Mouse (Mus musculus) midbrain, embryonic 10.5 days (tissue): ENCODE data around the gene Cyp2j12. TPM values are rescaled to one million over a fixed set of nuclear protein-coding genes. Genes with fewer than 3 reads are reported as not detected.
"Not testable (repeated sequence)": the region's sequence is repeated elsewhere in the genome, so short reads cannot be mapped to it uniquely, and the experiment has no call there.

Experiments
- DNase-seq: peaks from one replicate; pipeline ENCODE4 v3.0.0-alpha.2; 2017; ENCODE audit warnings: low spot score
- H3K27ac ChIP-seq: fragments of 300-500 bp; sonication (generic); replicated peaks from 2 replicates; pipeline ENCODE4 v1.5.1; 2016; ENCODE audit warnings: mild to moderate bottlenecking
- H3K27me3 ChIP-seq: fragments of 300-500 bp; sonication (generic); 2 replicates; pipeline ENCODE4 v1.6.1; 2016; ENCODE audit warnings: low read depth, mild to moderate bottlenecking; ENCODE audit not compliant: poor library complexity, severe bottlenecking
- H3K36me3 ChIP-seq: fragments of 300-500 bp; sonication (generic); 2 replicates; pipeline ENCODE4 v1.6.1; 2016; ENCODE audit warnings: mild to moderate bottlenecking, moderate library complexity
- H3K4me1 ChIP-seq: fragments of 300-500 bp; sonication (generic); 2 replicates; pipeline ENCODE4 v1.6.1; 2016
- H3K4me3 ChIP-seq: fragments of 300-500 bp; sonication (generic); 2 replicates; pipeline ENCODE4 v1.5.1; 2016; ENCODE audit warnings: mild to moderate bottlenecking, moderate library complexity
- H3K9me3 ChIP-seq: fragments of 300-500 bp; sonication (generic); replicated peaks from 2 replicates; pipeline ENCODE4 v1.6.1; 2016; ENCODE audit warnings: mild to moderate bottlenecking
- WGBS: fragments of 180-500 bp; shearing (Covaris S2); methylation state at CpG from one replicate; pipeline ENCODE4 v1.1.7; 2016; 5-methylcytosine and 5-hydroxymethylcytosine counted together
- polyA plus RNA-seq: library from polyadenylated mRNA; unstranded; fragments of >200 nt; fragmentation: Nextera tagmentation; extraction: Ambion mirVana; gene quantifications from 2 replicates; pipeline ENCODE4 v1.2.1, GENCODE M21; 2016

Cyp2j12 gene
- polyA plus RNA-seq, result not detected in 2 replicates

DNA sequence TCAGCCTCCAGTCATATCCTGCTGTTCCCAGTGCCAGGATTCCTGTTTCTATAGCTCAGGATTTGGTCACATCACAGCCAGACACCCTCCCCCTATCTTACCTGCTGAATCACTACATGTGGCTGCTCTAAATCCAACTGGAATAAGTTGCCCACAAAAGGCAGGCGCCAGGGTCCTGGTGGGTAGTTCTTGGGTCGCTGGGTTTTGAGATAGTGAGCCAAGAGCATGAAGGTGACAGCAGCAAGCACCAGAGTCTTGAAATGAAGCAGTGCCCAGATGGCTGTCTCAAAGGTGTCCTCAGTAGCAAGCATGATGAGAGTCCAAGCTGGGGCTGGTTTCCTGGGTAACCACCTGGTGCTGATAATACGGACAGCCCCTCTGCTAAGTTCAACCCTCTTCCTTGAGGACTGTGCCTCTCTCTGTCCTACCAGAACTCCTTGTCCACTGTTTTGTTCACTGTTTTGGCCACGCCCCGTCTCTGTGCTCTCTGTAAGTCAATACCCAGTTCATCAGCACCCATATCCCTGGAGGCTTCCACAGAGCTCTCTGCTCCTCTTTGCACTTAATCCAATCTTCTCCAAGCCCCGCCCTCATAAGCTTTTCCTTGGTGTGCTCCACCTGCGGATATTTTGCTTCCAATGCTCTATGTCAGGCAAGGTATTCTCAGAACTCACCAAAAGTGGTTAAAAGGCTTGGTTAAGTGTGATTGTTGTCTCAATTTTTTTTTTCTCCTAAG, at the start of gene Cyp2j12:
Cyp2j12 (minus strand) TSS at position 421 of the 736 bp plus-strand sequence.
- no peaks in the 10 kb centered on the region for H3K27me3 ChIP-seq
- 75% methylated on average over 7 of the region's 7 CpGs for WGBS
- no peaks in the 10 kb centered on the region for H3K36me3 ChIP-seq
- H3K9me3 ChIP-seq, result no peaks in the 10 kb centered on the region
- no peak within 1 kb of the TSS for H3K4me3 ChIP-seq
- DNase-seq, result no peak
- no peaks in the 10 kb centered on the region for H3K4me1 ChIP-seq
- no peak within 1 kb of the TSS for H3K27ac ChIP-seq

DNA sequence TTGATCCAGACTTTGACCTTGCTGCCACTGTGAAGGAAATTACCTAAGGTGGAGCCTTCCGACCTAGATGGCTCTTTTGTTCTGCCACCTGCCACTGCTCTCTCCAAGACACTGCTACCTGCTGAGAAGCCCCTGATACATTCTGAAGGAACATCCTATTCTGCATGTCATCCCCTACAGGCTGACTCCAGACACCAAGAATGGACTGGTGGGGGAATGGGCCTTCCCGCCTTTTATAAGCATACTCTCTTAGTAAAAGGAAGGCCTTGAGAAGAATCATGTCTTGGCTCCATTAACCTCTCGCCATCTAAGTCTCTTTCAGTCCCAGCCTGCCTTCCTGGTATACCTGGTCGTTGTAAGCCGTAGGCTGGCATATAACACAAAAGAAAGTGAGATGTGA, 48.4 kb upstream of the Cyp2j12 start:
- not testable (repeated sequence) for H3K9me3 ChIP-seq, H3K27ac ChIP-seq, H3K4me3 ChIP-seq, H3K27me3 ChIP-seq, H3K4me1 ChIP-seq, H3K36me3 ChIP-seq, DNase-seq
- 91% methylated on average over 5 of the region's 5 CpGs for WGBS

DNA sequence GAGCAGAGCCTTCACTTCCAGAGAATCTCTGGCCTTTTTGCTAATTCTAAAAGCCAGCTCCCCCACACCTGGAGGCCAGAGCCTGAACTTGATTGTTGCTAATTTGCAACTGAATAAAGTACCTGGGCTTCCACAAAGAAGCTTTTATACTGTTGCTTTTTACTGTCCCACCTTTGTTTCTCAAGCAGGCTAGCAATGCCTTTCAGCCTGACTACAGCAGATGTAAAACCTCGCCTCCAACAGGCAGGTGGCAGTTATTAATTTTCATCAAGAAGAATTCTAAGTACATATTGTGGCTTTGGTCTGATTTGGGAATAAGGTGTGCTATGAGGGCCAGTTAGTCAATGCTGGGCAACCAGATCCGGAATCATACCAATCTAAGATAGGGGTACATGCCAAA, 47.7 kb upstream of the Cyp2j12 start:
- WGBS, result 85% methylated on average over 2 of the region's 2 CpGs

DNA sequence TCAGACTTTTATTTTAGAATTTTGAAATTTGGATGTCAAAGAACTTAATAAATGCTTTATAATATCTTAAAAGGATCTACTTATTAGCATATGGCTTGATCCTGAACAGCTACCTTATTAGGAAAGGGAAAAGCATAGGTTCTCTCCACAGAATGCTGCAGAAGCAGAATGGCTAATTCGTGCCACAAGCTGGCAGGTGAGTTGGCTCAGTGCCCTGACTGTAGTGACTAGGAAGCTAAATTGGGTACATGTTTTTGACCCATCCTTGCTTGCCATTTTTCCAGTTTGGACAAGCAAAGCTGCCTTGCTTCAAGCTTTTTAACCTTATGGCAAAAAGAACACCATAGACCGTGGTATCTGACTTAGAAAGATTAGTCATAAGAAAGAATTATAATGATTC, 47.2 kb upstream of the Cyp2j12 start:
- not testable (repeated sequence) for H3K27ac ChIP-seq, DNase-seq, H3K27me3 ChIP-seq, H3K36me3 ChIP-seq, H3K9me3 ChIP-seq, H3K4me3 ChIP-seq, H3K4me1 ChIP-seq
- WGBS, result 93% methylated on average over 2 of the region's 2 CpGs

More for the DNA sequence above, 47.7 kb upstream of the Cyp2j12 start:
- not testable (repeated sequence) for H3K36me3 ChIP-seq, H3K9me3 ChIP-seq, DNase-seq, H3K4me3 ChIP-seq, H3K27me3 ChIP-seq, H3K27ac ChIP-seq, H3K4me1 ChIP-seq

DNA sequence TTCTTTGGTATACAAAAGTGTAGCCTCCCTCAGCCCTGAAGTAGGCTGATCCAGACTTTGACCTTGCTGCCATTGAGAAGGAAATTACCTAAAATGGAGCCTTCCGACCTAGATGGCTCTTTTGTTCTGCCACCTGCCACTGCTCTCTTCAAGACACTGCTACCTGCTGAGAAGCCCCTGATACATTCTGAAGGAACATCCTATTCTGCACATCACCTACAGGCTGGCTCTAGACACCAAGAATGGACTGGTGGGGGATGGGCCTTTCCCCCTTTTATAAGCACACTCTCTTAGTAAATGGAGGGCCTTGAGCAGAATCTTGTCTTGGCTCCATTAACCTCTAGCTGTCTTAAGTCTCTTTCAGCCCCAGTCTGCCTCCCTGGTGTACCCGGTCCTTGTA, 43.8 kb upstream of the Cyp2j12 start:
- H3K27ac ChIP-seq, DNase-seq, H3K4me1 ChIP-seq, H3K36me3 ChIP-seq, H3K27me3 ChIP-seq, H3K4me3 ChIP-seq, H3K9me3 ChIP-seq: not testable (repeated sequence)
- 83% methylated on average over 2 of the region's 2 CpGs for WGBS

DNA sequence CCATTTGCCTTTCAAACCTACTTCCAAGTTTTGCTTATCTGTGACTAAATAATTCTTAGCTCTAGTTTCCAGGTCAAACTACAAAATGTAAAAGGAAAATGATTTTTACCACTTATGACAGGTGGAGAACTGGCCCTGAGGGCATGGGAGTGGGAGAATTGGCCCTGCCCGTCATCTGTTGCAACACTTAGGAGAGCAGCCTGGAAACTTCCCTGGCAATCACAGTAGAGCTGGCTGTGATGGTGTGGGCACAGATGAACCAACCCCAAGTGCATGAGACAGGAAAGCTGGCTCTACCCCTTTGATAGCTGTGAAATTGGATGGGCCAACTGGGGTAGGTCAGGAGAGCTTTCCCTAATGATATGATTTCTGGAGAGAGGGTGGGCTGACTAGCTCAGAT, 21.9 kb upstream of the Cyp2j12 start:
- Histone ChIP-seq H3K27me3 (no peaks in the 10 kb centered on the region), H3K27ac (no peak overlapping the region), H3K4me1 (no peaks in the 10 kb centered on the region), H3K36me3 (no peaks in the 10 kb centered on the region), H3K4me3 (no peak overlapping the region), H3K9me3 (no peaks in the 10 kb centered on the region)
- no peak for DNase-seq
- 97% methylated on average over 1 of the region's 1 CpGs for WGBS

DNA sequence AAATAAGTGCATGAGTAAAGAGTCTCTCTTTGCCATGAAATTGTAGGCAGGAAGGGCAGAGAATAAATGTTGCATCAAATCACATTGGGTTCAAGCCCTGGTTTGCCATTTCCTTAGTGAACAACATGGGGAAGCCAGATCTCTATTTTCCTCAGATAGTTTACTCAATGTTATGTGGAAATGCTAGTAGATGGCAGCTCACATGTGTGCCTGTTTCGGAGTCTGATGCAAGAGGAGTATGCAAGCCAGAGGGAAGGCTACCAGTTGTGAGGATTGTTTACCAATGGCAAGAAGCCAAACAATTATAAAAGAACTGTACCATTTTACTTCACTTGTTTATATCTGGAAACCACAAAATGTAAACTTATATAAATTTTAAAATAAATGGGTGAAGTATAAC, 20.6 kb upstream of the Cyp2j12 start:
- Histone ChIP-seq H3K27ac (no peak overlapping the region), H3K4me1 (no peaks in the 10 kb centered on the region), H3K27me3 (no peaks in the 10 kb centered on the region), H3K9me3 (no peaks in the 10 kb centered on the region), H3K36me3 (no peaks in the 10 kb centered on the region), H3K4me3 (no peak overlapping the region)
- 82% methylated on average over 1 of the region's 1 CpGs for WGBS
- no peak for DNase-seq

DNA sequence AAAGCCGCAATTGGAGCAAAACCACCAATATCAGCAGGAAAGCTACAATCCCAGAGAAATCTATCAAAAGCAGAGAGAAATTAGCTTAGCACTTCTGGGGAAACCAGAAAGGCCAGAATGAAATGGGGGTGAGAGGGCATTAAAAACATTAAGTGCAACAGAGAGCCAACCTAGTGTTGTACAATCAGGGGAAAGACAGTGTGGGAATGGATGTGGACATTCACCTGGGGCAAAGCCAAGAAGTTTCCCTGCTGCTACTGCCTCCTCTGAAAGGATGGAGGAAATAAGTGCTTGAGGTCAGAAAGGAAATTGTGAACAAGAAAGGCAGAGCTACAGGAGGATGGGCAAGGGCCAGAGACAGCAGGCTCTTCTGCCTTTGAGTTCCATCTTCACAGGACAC, 1.7 kb downstream of the Cyp2j12 start:
- 96% methylated on average over 1 of the region's 1 CpGs for WGBS
- H3K27me3 ChIP-seq, result no peaks in the 10 kb centered on the region
- H3K36me3 ChIP-seq, result no peaks in the 10 kb centered on the region
- no peak overlapping the region for H3K27ac ChIP-seq
- H3K4me1 ChIP-seq, result no peaks in the 10 kb centered on the region
- H3K4me3 ChIP-seq, result no peak overlapping the region
- no peak for DNase-seq
- H3K9me3 ChIP-seq, result no peaks in the 10 kb centered on the region

DNA sequence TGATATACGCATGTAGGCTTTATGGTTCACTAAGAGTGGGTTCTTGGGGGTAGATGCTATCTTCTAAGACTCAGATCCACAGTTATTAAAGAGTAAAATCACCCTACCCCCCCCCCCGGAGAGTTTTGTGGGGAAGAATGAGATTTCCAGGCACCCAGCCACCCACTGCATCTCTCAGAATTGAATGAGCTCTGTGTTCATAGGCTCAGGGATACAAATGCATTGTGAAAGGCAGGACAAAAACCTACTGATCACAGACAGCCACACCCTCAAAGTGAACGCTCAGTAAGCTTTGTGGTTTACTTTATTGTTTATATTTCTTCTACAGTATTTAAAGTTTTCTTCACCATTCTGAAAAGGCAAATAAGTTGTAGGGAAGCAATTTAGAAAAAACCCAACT, 6.7 kb downstream of the Cyp2j12 start:
- Histone ChIP-seq H3K27ac (no peak overlapping the region), H3K36me3 (no peaks in the 10 kb centered on the region), H3K4me3 (no peak overlapping the region), H3K9me3 (no peaks in the 10 kb centered on the region), H3K27me3 (no peaks in the 10 kb centered on the region), H3K4me1 (no peaks in the 10 kb centered on the region)
- WGBS, result 90% methylated on average over 3 of the region's 3 CpGs
- DNase-seq, result no peak

DNA sequence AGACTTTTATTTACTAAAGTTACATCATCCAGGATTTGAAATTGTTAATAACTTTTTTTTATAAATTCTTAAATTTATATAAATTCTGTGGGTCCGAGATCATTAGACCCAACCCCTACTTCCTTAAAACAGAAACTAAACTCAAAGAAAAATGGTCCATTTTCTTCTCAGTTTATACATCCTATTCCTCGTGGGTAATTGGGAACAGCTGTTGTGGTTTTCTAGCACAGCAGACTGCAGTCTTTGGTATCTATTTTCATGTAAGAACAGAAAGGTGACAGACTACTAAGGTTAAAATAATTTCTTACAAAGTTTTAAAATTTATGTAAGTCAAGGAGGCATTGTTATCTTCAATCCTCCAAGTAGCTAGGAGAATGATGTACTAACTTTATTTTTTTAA, 44.1 kb downstream of the Cyp2j12 start:
- 60% methylated on average over 2 of the region's 2 CpGs for WGBS
- Histone ChIP-seq H3K9me3 (no peaks in the 10 kb centered on the region), H3K27ac (no peak overlapping the region), H3K27me3 (no peaks in the 10 kb centered on the region), H3K36me3 (no peaks in the 10 kb centered on the region), H3K4me1 (no peaks in the 10 kb centered on the region), H3K4me3 (no peak overlapping the region)
- no peak for DNase-seq

DNA sequence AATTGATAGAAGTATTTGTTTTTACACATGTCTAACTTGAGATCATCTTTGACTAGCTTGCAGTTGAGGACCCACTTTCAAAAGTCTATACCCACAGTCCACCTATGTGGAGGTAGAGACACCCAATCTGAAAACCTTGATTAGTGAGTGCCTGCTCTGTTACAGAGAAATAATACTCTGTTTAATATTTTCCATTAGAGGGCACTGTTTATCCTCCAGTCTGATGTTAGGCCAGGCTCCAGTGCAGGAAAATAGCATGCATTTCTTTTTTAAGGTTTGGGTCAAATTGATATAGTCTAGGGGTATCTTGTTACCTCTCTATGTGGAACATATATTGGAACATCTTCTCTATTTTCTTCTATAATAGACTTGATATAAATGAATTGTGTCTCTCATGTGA, 49.1 kb downstream of the Cyp2j12 start:
- H3K4me3 ChIP-seq, result no peak overlapping the region
- no peak overlapping the region for H3K27ac ChIP-seq
- H3K4me1 ChIP-seq, result no peaks in the 10 kb centered on the region
- H3K9me3 ChIP-seq, result no peaks in the 10 kb centered on the region
- no peak for DNase-seq
- no peaks in the 10 kb centered on the region for H3K36me3 ChIP-seq
- no peaks in the 10 kb centered on the region for H3K27me3 ChIP-seq

DNA sequence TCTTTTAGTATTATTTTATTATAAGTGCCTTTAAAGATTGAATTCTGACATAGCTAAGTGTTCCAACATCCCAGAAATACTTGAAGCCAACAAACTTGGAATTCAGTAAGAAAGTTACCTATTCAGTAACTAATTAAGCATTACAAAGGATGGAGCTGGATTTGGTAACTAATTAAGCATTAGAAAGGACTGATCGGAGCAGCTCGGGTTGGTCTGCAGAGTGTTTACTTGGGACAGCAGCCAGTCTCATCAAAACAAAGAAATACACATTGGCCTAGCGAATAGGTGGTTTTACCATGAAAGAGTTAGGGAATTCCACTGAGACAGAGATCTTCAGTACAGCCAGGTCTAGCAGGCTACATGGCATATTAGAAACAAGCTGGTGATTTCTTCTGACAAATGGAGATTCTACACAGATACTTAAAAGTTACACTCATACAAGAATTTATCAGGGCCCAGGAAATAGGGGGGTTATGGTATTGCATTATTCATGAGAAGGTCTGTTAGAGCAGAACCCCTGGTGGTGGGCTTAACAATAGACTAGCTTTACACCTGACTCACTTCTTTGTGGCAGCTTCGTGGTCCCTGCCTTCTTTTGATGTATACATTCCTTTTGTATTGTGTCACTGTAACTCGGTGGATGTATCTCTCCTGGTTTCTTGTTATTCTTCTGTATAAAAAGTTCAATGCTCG, 51.5 kb downstream of the Cyp2j12 start:
- not testable (repeated sequence) for H3K36me3 ChIP-seq, H3K4me1 ChIP-seq, H3K9me3 ChIP-seq, H3K27me3 ChIP-seq, H3K4me3 ChIP-seq, DNase-seq, H3K27ac ChIP-seq
- 54% methylated on average over 6 of the region's 6 CpGs for WGBS

DNA sequence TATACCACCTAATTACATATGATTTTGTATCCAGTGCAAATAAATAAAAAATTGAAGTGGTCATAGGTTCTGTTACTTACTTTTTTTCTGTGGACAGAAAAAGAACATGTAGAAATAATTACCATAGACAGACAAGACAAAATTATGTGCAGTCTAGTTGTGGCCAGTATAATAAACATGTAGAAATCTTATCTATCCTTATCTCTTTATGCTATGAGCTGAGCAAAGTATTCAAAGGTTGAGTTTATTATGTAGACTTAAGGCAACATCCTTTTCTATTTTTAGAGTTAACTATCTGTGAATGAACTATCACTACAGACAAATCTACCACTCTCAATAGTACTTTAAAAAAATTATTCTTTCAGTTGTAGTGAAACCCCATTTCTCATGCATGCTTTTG, 62.6 kb downstream of the Cyp2j12 start:
- peaks cover 16% of the 10 kb centered on the region for H3K4me1 ChIP-seq
- no peak for DNase-seq
- H3K9me3 ChIP-seq, result no peaks in the 10 kb centered on the region
- H3K27me3 ChIP-seq, result no peaks in the 10 kb centered on the region
- H3K4me3 ChIP-seq, result no peak overlapping the region
- no peak overlapping the region for H3K27ac ChIP-seq
- H3K36me3 ChIP-seq, result no peaks in the 10 kb centered on the region
